Mouse (Mus musculus) bone marrow macrophage, adult 2 months (primary cell): Measurements from ENCODE around the gene S100a16.

Experiments
- CTCF ChIP-seq: IDR thresholded peaks from 2 replicates; pipeline ENCODE4 v1.5.1; 2012; ENCODE audit warnings: low read depth, mild to moderate bottlenecking, low read length, moderate library complexity
- POLR2A ChIP-seq: IDR thresholded peaks from 2 replicates; pipeline ENCODE4 v1.6.1; 2012; ENCODE audit warnings: mild to moderate bottlenecking, low read depth, low read length, borderline replicate concordance

DNA sequence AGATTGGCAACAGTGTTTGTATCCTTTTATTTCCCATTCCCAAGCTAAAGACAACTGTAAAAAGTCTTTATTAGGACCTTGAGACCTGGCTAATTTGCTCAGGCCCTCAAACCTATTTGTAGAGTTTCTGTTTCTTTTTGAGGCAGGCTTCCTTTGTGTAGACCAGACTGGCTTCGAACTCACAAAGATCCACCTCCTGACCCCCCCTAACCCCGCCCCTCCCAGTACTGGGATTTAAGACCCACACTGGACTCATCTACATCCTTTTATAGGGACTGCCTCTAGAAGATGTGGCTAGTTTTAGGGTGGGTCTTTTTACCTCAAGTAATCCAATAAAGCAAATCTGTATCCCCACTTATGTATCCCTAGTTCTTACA is 27.3 kb upstream of the S100a16 start:
- TF ChIP-seq CTCF (no peak), POLR2A (no peak)
